Mouse (Mus musculus): ENCODE data around the gene Pgk2. TPM values are rescaled to one million over a fixed set of nuclear protein-coding genes. Genes with fewer than 3 reads are reported as not detected.
"Not testable (repeated sequence)": the region's sequence is repeated elsewhere in the genome, so short reads cannot be mapped to it uniquely, and the experiment has no call there.

Gene Pgk2
- total RNA-seq (2021) = not detected

DNA sequence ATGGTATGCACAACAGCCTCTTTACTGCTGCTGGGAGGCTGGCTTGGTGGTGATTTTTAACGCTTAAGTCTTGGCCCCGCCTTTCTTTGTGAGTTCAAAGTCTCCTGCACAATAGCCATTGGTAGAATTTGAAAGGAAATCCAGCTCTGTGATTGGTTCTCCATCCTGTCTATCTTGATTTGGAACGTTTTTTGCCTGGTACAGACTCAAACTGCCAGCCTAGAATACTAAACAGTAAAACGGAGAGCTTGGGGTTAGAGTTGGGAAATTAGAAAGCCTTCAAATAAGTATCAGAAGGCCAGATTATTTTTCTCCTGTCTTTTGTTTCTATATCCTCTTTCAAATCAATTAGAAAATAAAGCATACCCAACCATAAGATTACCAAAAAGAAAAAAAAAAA is at the start of gene Pgk2:
Pgk2 (minus strand) TSS at position 101 of the 400 bp plus-strand sequence.
- DNase-seq = no peak
- intact Hi-C loops (cut with DNase I) = no loop called here

DNA sequence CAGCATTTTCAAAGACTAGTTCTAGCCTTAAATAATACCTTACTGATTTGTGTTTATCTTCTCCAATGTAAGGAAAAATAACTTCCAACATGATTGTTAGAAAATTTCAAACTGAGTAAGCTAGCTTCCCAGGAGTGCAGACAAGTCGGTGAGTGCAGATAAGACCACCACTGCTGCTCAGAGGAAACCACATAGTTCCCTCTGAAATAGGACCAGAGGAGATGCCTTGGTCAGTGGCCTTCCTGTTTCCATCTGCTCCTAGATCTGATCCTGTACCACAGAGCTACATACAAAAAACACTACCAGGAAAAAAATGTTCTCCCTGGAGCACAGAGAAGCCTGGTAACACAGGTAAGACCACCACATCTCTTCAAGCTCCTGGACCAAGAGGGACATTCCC is 44.0 kb upstream of the Pgk2 start:
- intact Hi-C loops (cut with DNase I) = no loop called here
- no peak for DNase-seq

DNA sequence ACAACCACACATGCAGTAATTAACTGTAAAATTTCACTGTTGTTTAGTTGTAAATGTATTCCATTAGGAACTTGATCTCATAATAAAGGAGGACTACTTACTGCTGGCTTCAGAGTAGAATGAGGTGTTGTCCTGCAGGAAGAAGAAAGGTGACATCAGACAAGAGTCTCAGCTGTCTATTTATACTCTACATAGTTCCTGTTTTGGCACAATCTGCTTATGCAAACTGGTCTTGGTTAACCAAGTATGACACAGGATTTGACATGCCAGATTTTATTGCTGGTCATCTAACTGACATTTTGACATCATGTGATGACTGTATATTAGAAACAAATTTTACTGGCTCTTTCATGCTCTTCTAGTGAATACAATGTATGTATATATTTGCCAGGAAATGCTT is 33.7 kb upstream of the Pgk2 start, which contains the start of gene Crisp3:
Crisp3 (minus strand) TSS at position 154 of the 400 bp plus-strand sequence.
- no peak for DNase-seq
- intact Hi-C loops (cut with DNase I) = no loop called here

DNA sequence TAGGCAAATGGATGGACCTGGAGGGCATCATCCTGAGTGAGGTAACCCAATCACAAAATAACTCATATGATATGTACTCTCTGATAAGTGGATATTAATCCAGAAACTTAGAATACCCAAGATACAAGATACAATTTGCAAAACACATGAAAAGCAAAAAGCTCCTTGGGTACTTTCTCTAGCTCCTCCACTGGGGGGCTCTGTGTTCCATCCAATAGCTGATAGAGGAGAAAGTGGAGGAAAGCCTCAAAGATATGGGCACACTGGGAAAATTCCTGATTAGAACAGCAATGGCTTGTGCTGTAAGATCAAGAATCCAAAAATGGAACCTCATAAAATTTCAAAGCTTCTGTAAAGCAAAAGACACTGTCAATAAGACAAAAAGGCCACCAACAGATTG is 6.6 kb downstream of the Pgk2 start:
- intact Hi-C loops (cut with DNase I); DNase-seq: not testable (repeated sequence)

GRCm38 (mm10) chr17:40190192-40190591 is 18.2 kb downstream of the Pgk2 start:
- intact Hi-C loops (cut with DNase I); DNase-seq: not testable (repeated sequence)

- intact Hi-C loops (cut with DNase I) = loop anchor here (10.0 kb wide), 2 partner anchors 227 to 737 kb away; no protein-coding TSS in a partner anchor
Observed at GRCm38 (mm10) chr17:40157729-40158359, 50.6 kb downstream of the Pgk2 start.

More at GRCm38 (mm10) chr17:40157729-40158359, 50.6 kb downstream of the Pgk2 start:
- not testable (repeated sequence) for DNase-seq

Other genes starting within 250 kb of the Pgk2 start
- not detected for gene AC192777.2, start 113.2 kb downstream of the Pgk2 start, total RNA-seq (2021)
- gene Crisp3, start 33.6 kb upstream of the Pgk2 start, total RNA-seq (2021) = not detected
- gene Crisp1, start 110.6 kb upstream of the Pgk2 start, total RNA-seq (2021) = not detected

Data from left cerebral cortex, postnatal 4 days (tissue).